ENCODE assay signal across 8 mouse cellular contexts in genomic region chr12:86948627-86949026, GRCm38 (mm10). TPM values are rescaled to one million over a fixed set of nuclear protein-coding genes. Genes with fewer than 3 reads are reported as not detected.
DNase-seq lines count a peak whose midpoint lies in the region; ATAC-seq and TF ChIP-seq lines count a peak whose summit lies in the region.

No protein-coding gene starts in this region.

- no peak for DNase-seq in hindbrain, embryonic 11.5 days (ENCODE audit: low spot score)
- DNase-seq in hindbrain, embryonic 10.5 days (ENCODE audit: low spot score): no peak
- DNase-seq in liver, embryonic 13.5 days: no peak
- DNase-seq in layer of hippocampus, adult 9-11 months: no peak
- no peak for DNase-seq in right cerebral cortex, adult 18-20 months

- peak overlapping the region; percentile 86 for H3K9ac ChIP-seq in hindbrain, embryonic 11.5 days (ENCODE audit: low read depth, low read length)
- no peak overlapping the region for H3K9ac ChIP-seq in heart, embryonic 12.5 days
- H3K9ac ChIP-seq in liver, embryonic 13.5 days: peak overlapping the region; percentile 92

- no peak for TF ChIP-seq POLR2A in bone marrow macrophage, adult 2 months (IDR thresholded peaks at IDR 0.05; ENCODE audit: borderline replicate concordance, low read depth, low read length)
- TF ChIP-seq POLR2A in small intestine, adult 2 months (IDR thresholded peaks at IDR 0.05; ENCODE audit: low read depth, low read length): no peak

- no peaks in the 10 kb centered on the region for H3K36me3 ChIP-seq in hindbrain, embryonic 11.5 days (ENCODE audit: control insufficient read depth, insufficient read depth, low read length)
- peaks cover 20% of the 10 kb centered on the region for H3K36me3 ChIP-seq in hindbrain, embryonic 10.5 days
- peaks cover 11% of the 10 kb centered on the region for H3K36me3 ChIP-seq in heart, embryonic 12.5 days
- H3K36me3 ChIP-seq in liver, embryonic 13.5 days: peaks cover 17% of the 10 kb centered on the region
- peaks cover 7% of the 10 kb centered on the region for H3K36me3 ChIP-seq in small intestine, adult 2 months (ENCODE audit: control insufficient read depth, insufficient read depth, low read length)

- no peak overlapping the region for H3K27ac ChIP-seq in hindbrain, embryonic 11.5 days (ENCODE audit: low read depth, low read length)
- no peak overlapping the region for H3K27ac ChIP-seq in hindbrain, embryonic 10.5 days
- H3K27ac ChIP-seq in bone marrow macrophage, adult 2 months (ENCODE audit: insufficient read depth, low read depth, low read length): peak overlapping the region; percentile 99
- peak overlapping the region; percentile 79 for H3K27ac ChIP-seq in heart, embryonic 12.5 days (ENCODE audit: poor library complexity, severe bottlenecking)
- no peak overlapping the region for H3K27ac ChIP-seq in liver, embryonic 13.5 days
- peak overlapping the region; percentile 91 for H3K27ac ChIP-seq in small intestine, adult 2 months (ENCODE audit: insufficient read depth, low read depth, low read length)

- no peak overlapping the region; the same call in 1 of the 2 replicates for H3K4me2 ChIP-seq in hindbrain, embryonic 11.5 days (replicated peaks; ENCODE audit: low read depth, low read length)
- peak overlapping the region; percentile 82 for H3K4me2 ChIP-seq in heart, embryonic 12.5 days
- peak overlapping the region; percentile 82 for H3K4me2 ChIP-seq in liver, embryonic 13.5 days

- no peaks in the 10 kb centered on the region for H3K27me3 ChIP-seq in hindbrain, embryonic 11.5 days (ENCODE audit: control insufficient read depth, insufficient read depth, low read length)
- no peaks in the 10 kb centered on the region for H3K27me3 ChIP-seq in hindbrain, embryonic 10.5 days (ENCODE audit: insufficient read depth, poor library complexity, severe bottlenecking)
- H3K27me3 ChIP-seq in heart, embryonic 12.5 days (replicated peaks): no peaks in the 10 kb centered on the region
- no peaks in the 10 kb centered on the region for H3K27me3 ChIP-seq in liver, embryonic 13.5 days
- no peaks in the 10 kb centered on the region for H3K27me3 ChIP-seq in small intestine, adult 2 months (ENCODE audit: control insufficient read depth, insufficient read depth, low read length)

- WGBS in hindbrain, embryonic 11.5 days: 82% methylated on average over 6 of the region's 6 CpGs
- WGBS in hindbrain, embryonic 10.5 days: 81% methylated on average over 6 of the region's 6 CpGs
- WGBS in heart, embryonic 12.5 days: 37% methylated on average over 6 of the region's 6 CpGs
- WGBS in liver, embryonic 13.5 days (ENCODE audit: insufficient replicate concordance): 65% methylated on average over 6 of the region's 6 CpGs
- WGBS in small intestine, adult 2 months: 12% methylated on average over 6 of the region's 6 CpGs

- no peak for TF ChIP-seq CTCF in bone marrow macrophage, adult 2 months (IDR thresholded peaks at IDR 0.05; ENCODE audit: low read depth, low read length)
- no peak for TF ChIP-seq CTCF in small intestine, adult 2 months (IDR thresholded peaks at IDR 0.05; ENCODE audit: extremely low read depth, insufficient read length, insufficient replicate concordance, low read depth, low read length)

- no peaks in the 10 kb centered on the region for H3K9me3 ChIP-seq in hindbrain, embryonic 11.5 days (ENCODE audit: control insufficient read depth, low read length)
- H3K9me3 ChIP-seq in hindbrain, embryonic 10.5 days: no peaks in the 10 kb centered on the region
- no peaks in the 10 kb centered on the region for H3K9me3 ChIP-seq in heart, embryonic 12.5 days (replicated peaks)
- H3K9me3 ChIP-seq in liver, embryonic 13.5 days (replicated peaks): no peaks in the 10 kb centered on the region

- no peak for ATAC-seq in hindbrain, embryonic 11.5 days (ENCODE audit: low FRiP score)
- no peak for ATAC-seq in heart, embryonic 12.5 days (ENCODE audit: insufficient number of reproducible peaks, low FRiP score)
- no peak for ATAC-seq in liver, embryonic 13.5 days (ENCODE audit: low read depth)

- H3K4me1 ChIP-seq in hindbrain, embryonic 11.5 days (replicated peaks; ENCODE audit: control insufficient read depth, insufficient read depth, low read length): peaks cover 8% of the 10 kb centered on the region
- H3K4me1 ChIP-seq in hindbrain, embryonic 10.5 days (replicated peaks): peaks cover 42% of the 10 kb centered on the region
- peaks cover 20% of the 10 kb centered on the region for H3K4me1 ChIP-seq in bone marrow macrophage, adult 2 months (ENCODE audit: control insufficient read depth, insufficient read depth, low read length)
- H3K4me1 ChIP-seq in heart, embryonic 12.5 days (replicated peaks): peaks cover 33% of the 10 kb centered on the region
- H3K4me1 ChIP-seq in liver, embryonic 13.5 days (replicated peaks): peaks cover 47% of the 10 kb centered on the region
- peaks cover 22% of the 10 kb centered on the region for H3K4me1 ChIP-seq in small intestine, adult 2 months (ENCODE audit: control insufficient read depth, insufficient read depth, insufficient read length, low read length)

- H3K4me3 ChIP-seq in hindbrain, embryonic 11.5 days (ENCODE audit: low read depth, low read length): no peak overlapping the region; the same call in 1 of the 2 replicates
- H3K4me3 ChIP-seq in hindbrain, embryonic 10.5 days: no peak overlapping the region
- peak overlapping the region; percentile 82 for H3K4me3 ChIP-seq in bone marrow macrophage, adult 2 months (ENCODE audit: insufficient read depth, low read length)
- H3K4me3 ChIP-seq in heart, embryonic 12.5 days: peak overlapping the region; percentile 54
- peak overlapping the region; percentile 82 for H3K4me3 ChIP-seq in liver, embryonic 13.5 days (replicated peaks)
- H3K4me3 ChIP-seq in small intestine, adult 2 months (ENCODE audit: low read depth, low read length): no peak overlapping the region

RNA-seq across cellular contexts. Expression of gene Cipc, which starts 1.8 kb away (rescaled TPM):
- polyA plus RNA-seq in hindbrain, embryonic 11.5 days (2014; fragmentation: Nextera tagmentation; extraction: Ambion mirVana): 32.2 and 39.5 TPM in 2 replicates
- 33.9 and 35.2 TPM in 2 replicates for polyA plus RNA-seq in hindbrain, embryonic 10.5 days (2016; fragmentation: Nextera tagmentation; extraction: Ambion mirVana)
- 21.3 and 23.0 TPM in 2 replicates for polyA plus RNA-seq in bone marrow macrophage, adult 2 months (2012; ENCODE audit: insufficient read depth, insufficient read length, missing spikeins)
- polyA plus RNA-seq in heart, embryonic 12.5 days (2016; fragmentation: Nextera tagmentation; extraction: Ambion mirVana): 28.9 and 29.3 TPM in 2 replicates
- polyA plus RNA-seq in liver, embryonic 13.5 days (2015; fragmentation: Nextera tagmentation; extraction: Ambion mirVana): 11.6 and 13.6 TPM in 2 replicates
- 7.9 and 16.3 TPM in 2 replicates for polyA plus RNA-seq in small intestine, adult 2 months (2012; rRNA removed)

RNA-seq across cellular contexts. Expression of gene Zdhhc22, which starts 41.6 kb away (rescaled TPM):
- 0.82 and 0.89 TPM in 2 replicates for polyA plus RNA-seq in hindbrain, embryonic 11.5 days (2014; fragmentation: Nextera tagmentation; extraction: Ambion mirVana)
- polyA plus RNA-seq in hindbrain, embryonic 10.5 days (2016; fragmentation: Nextera tagmentation; extraction: Ambion mirVana): 0.14 and 0.75 TPM in 2 replicates
- polyA plus RNA-seq in bone marrow macrophage, adult 2 months (2012; ENCODE audit: insufficient read depth, insufficient read length, missing spikeins): not detected in 2 replicates
- polyA plus RNA-seq in heart, embryonic 12.5 days (2016; fragmentation: Nextera tagmentation; extraction: Ambion mirVana): not detected in 2 replicates
- polyA plus RNA-seq in liver, embryonic 13.5 days (2015; fragmentation: Nextera tagmentation; extraction: Ambion mirVana): 0.03 TPM in 1 of 2 replicates, not detected in the other
- polyA plus RNA-seq in small intestine, adult 2 months (2012; rRNA removed): 0.03 and 0.04 TPM in 2 replicates

Comparison
In these comparisons a context has a peak if more than half of its experiments do, and no peak if none do; other contexts are left out.
1. H3K27ac ChIP-seq: peak in bone marrow macrophage, adult 2 months (single experiment), heart, embryonic 12.5 days (single experiment) and small intestine, adult 2 months (single experiment); none in hindbrain, embryonic 11.5 days (single experiment), hindbrain, embryonic 10.5 days (single experiment) and liver, embryonic 13.5 days (single experiment).
2. H3K4me3 ChIP-seq: peak in bone marrow macrophage, adult 2 months (single experiment), heart, embryonic 12.5 days (single experiment) and liver, embryonic 13.5 days (single experiment); none in hindbrain, embryonic 11.5 days (single experiment), hindbrain, embryonic 10.5 days (single experiment) and small intestine, adult 2 months (single experiment).